Mouse (Mus musculus) CH12.LX (cell line): ENCODE results near the gene Mxra8. TPM values are rescaled to one million over a fixed set of nuclear protein-coding genes. Genes with fewer than 3 reads are reported as not detected.

Experiments
- DNase-seq: peaks from one replicate; pipeline ENCODE4 v3.0.0-alpha.2; 2013; ENCODE audit errors: extremely low read depth
- H3K27ac ChIP-seq: 2 replicates; pipeline ENCODE4 v1.5.1; 2012; ENCODE audit warnings: low read depth, mild to moderate bottlenecking, control low read depth, moderate library complexity; ENCODE audit not compliant: insufficient read depth
- H3K27me3 ChIP-seq: replicated peaks from 2 replicates; pipeline ENCODE3; 2012; ENCODE audit warnings: inconsistent platforms
- H3K36me3 ChIP-seq, 2 experiments: replicated peaks in 1 of 2; 2 replicates each; pipeline versions ENCODE3 to v1.6.1; 2012; ENCODE audit warnings: inconsistent platforms in 1 of 2, low read length in 1 of 2, mild to moderate bottlenecking in 1 of 2, mixed read lengths in 1 of 2, moderate library complexity in 1 of 2; ENCODE audit not compliant: control insufficient read depth in 1 of 2, insufficient read depth in 1 of 2
- H3K4me1 ChIP-seq, 2 experiments: 2 replicates each; pipeline ENCODE4 v1.6.1; 2012; ENCODE audit warnings: inconsistent platforms in 1 of 2, moderate library complexity in 1 of 2; ENCODE audit not compliant: insufficient read depth in 2 of 2, control insufficient read depth in 1 of 2
- H3K4me2 ChIP-seq: 2 replicates; pipeline ENCODE4 v1.6.1; 2012; ENCODE audit warnings: low read depth, mild to moderate bottlenecking, control low read depth; ENCODE audit not compliant: poor library complexity, insufficient read depth, severe bottlenecking
- H3K4me3 ChIP-seq, 3 experiments: fragments of 150-350 bp in 1 of 3; sonication (generic) in 1 of 3; replicated peaks in 1 of 3; 2 replicates each; pipeline versions ENCODE3 to v1.5.1; 2011 to 2012; ENCODE audit warnings: low read depth in 2 of 3, low read length in 2 of 3, mild to moderate bottlenecking in 2 of 3, moderate library complexity in 2 of 3, control low read depth in 1 of 3, improper control_type of control experiment in 1 of 3, inconsistent platforms in 1 of 3, mixed read lengths in 1 of 3; ENCODE audit not compliant: poor library complexity in 1 of 3
- H3K79me2 ChIP-seq: replicated peaks from 2 replicates; pipeline ENCODE4 v1.6.1; 2012; ENCODE audit warnings: mild to moderate bottlenecking, moderate library complexity; ENCODE audit not compliant: control insufficient read depth, poor library complexity, insufficient read depth, severe bottlenecking; ENCODE audit errors: extremely low read depth
- H3K9ac ChIP-seq: 2 replicates; pipeline ENCODE4 v1.6.1; 2012; ENCODE audit warnings: low read depth, mild to moderate bottlenecking, control low read depth, moderate library complexity; ENCODE audit not compliant: insufficient read depth
- H3K9me3 ChIP-seq: replicated peaks from 2 replicates; pipeline ENCODE3; 2012; ENCODE audit warnings: low read length, inconsistent platforms, mixed read lengths
- BHLHE40 ChIP-seq: IDR thresholded peaks from 2 replicates; pipeline ENCODE4 v1.6.1; 2011; ENCODE audit warnings: mild to moderate bottlenecking, low read depth, low read length, improper control_type of control experiment
- ETS1 ChIP-seq: conservative IDR thresholded peaks from 2 replicates; pipeline ENCODE4 v1.6.1; 2012; ENCODE audit warnings: low read depth, mild to moderate bottlenecking, inconsistent platforms, low read length, improper control_type of control experiment, moderate library complexity
- GABPA ChIP-seq: IDR thresholded peaks from 2 replicates; pipeline ENCODE4 v1.6.1; 2012; ENCODE audit warnings: low read depth, low read length, improper control_type of control experiment, inconsistent platforms; ENCODE audit not compliant: insufficient replicate concordance
- JUND ChIP-seq: conservative IDR thresholded peaks from 2 replicates; pipeline ENCODE4 v1.6.1; 2011; ENCODE audit warnings: low read depth, low read length, improper control_type of control experiment
- KAT2A ChIP-seq: IDR thresholded peaks from 2 replicates; pipeline ENCODE4 v1.6.1; 2012; ENCODE audit warnings: low read length, improper control_type of control experiment, inconsistent platforms; ENCODE audit not compliant: insufficient replicate concordance
- MAX ChIP-seq: IDR thresholded peaks from 2 replicates; pipeline ENCODE4 v1.6.1; 2011; ENCODE audit warnings: low read length, improper control_type of control experiment
- MEF2A ChIP-seq: IDR thresholded peaks from 2 replicates; pipeline ENCODE4 v1.6.1; 2014; ENCODE audit warnings: low read depth, mild to moderate bottlenecking, inconsistent platforms, low read length, improper control_type of control experiment, borderline replicate concordance
- MXI1 ChIP-seq: IDR thresholded peaks from 2 replicates; pipeline ENCODE4 v1.6.1; 2011; ENCODE audit warnings: mild to moderate bottlenecking, low read depth, low read length, improper control_type of control experiment
- MYC ChIP-seq: IDR thresholded peaks from 2 replicates; pipeline ENCODE4 v1.6.1; 2011; ENCODE audit warnings: low read depth, mild to moderate bottlenecking, improper control_type of control experiment, low read length
- NRF1 ChIP-seq: IDR thresholded peaks from 2 replicates; pipeline ENCODE4 v1.6.1; 2014; ENCODE audit warnings: low read depth, mild to moderate bottlenecking, inconsistent platforms, low read length, improper control_type of control experiment, moderate library complexity
- POLR2A ChIP-seq: IDR thresholded peaks from 2 replicates; pipeline ENCODE4 v1.6.1; 2011; ENCODE audit warnings: low read depth, mild to moderate bottlenecking, improper control_type of control experiment, low read length
- POLR2AphosphoS2 ChIP-seq: IDR thresholded peaks from 2 replicates; pipeline ENCODE4 v1.6.1; 2011; ENCODE audit warnings: low read depth, low read length, improper control_type of control experiment
- RAD21 ChIP-seq: IDR thresholded peaks from 2 replicates; pipeline ENCODE4 v1.6.1; 2011; ENCODE audit warnings: low read depth, mild to moderate bottlenecking, low read length, improper control_type of control experiment, moderate library complexity
- SIN3A ChIP-seq: IDR thresholded peaks from 2 replicates; pipeline ENCODE4 v1.6.1; 2012; ENCODE audit warnings: low read length, improper control_type of control experiment, inconsistent platforms
- TBP ChIP-seq: conservative IDR thresholded peaks from 2 replicates; pipeline ENCODE4 v1.6.1; 2011; ENCODE audit warnings: low read depth, low read length, improper control_type of control experiment
- UBTF ChIP-seq: IDR thresholded peaks from 2 replicates; pipeline ENCODE4 v1.6.1; 2012; ENCODE audit warnings: low read depth, mild to moderate bottlenecking, inconsistent platforms, low read length, improper control_type of control experiment, moderate library complexity
- USF1 ChIP-seq: IDR thresholded peaks from 2 replicates; pipeline ENCODE4 v1.6.1; 2014; ENCODE audit warnings: low read depth, mild to moderate bottlenecking, inconsistent platforms, low read length, improper control_type of control experiment
- USF2 ChIP-seq: conservative IDR thresholded peaks from 2 replicates; pipeline ENCODE4 v1.6.1; 2011; ENCODE audit warnings: low read depth, low read length, improper control_type of control experiment
- ZNF384 ChIP-seq: IDR thresholded peaks from 2 replicates; pipeline ENCODE4 v1.6.1; 2012; ENCODE audit warnings: low read depth, low read length, improper control_type of control experiment, inconsistent platforms
- dilution Hi-C: fragments of 300-500 bp; cut with MboI; formaldehyde crosslinking; loops from 2 replicates; pipeline ENCODE4 v1.14.3; 2020; ENCODE audit warnings: low sequenced_read_pairs; ENCODE audit not compliant: extremely low pct_unique_long_range_greater_than_20kb, extremely low pct_ligation_motif_present
- in situ Hi-C: fragments of 300-500 bp; cut with MboI; formaldehyde crosslinking; loops from 3 replicates; pipeline ENCODE4 v1.14.3; 2019; ENCODE audit warnings: low sequenced_read_pairs, low pct_ligation_motif_present, low pct_unique_long_range_greater_than_20kb, mixed read lengths
- polyA plus RNA-seq: library from polyadenylated mRNA; unstranded; fragments of >175 nt; gene quantifications from 2 replicates; pipeline ENCODE4 v1.2.1, GENCODE M21; 2012; ENCODE audit warnings: low read depth; ENCODE audit not compliant: insufficient read length
- total RNA-seq, 2 experiments: library from RNA; depleted of rRNA; stranded (reverse); fragments of 300-350 nt in 1 of 2; fragments of >200 nt in 1 of 2; gene quantifications; 2 replicates each; pipeline ENCODE4 v1.2.3; 2012 to 2014

Mxra8 gene
- total and polyA plus RNA-seq, 3 experiments: 8.8 to 24.0 (median 12.4) TPM

- in situ Hi-C loops (no loop called here), dilution Hi-C loops (no loop called here)
- peaks cover 71 to 94% of the 10 kb centered on the region in 2 experiments for H3K36me3 ChIP-seq
These were observed 16.6 kb downstream of the Mxra8 start for GRCm38 (mm10) chr4:155856071-155856470.

GRCm38 (mm10) chr4:155856881-155857280 lies 17.4 kb downstream of the Mxra8 start:
- Histone ChIP-seq H3K36me3 (peaks cover 79 to 96% of the 10 kb centered on the region in 2 experiments), H3K4me2 (no peak overlapping the region), H3K9me3 (no peaks in the 10 kb centered on the region), H3K4me3 (no peak overlapping the region), H3K27ac (no peak overlapping the region), H3K27me3 (no peaks in the 10 kb centered on the region), H3K4me1 (peaks cover 5 to 12% of the 10 kb centered on the region in 2 experiments), H3K9ac (no peak overlapping the region), H3K79me2 (no peaks in the 10 kb centered on the region)
- in situ Hi-C loops (no loop called here), dilution Hi-C loops (no loop called here)
- DNase-seq: no peak
- TF ChIP-seq UBTF (no peak), ETS1 (no peak), NRF1 (no peak), MYC (no peak), POLR2AphosphoS2 (no peak), TBP (no peak), SIN3A (no peak), USF2 (no peak), BHLHE40 (no peak), ZNF384 (no peak), GABPA (no peak), JUND (no peak)

More at GRCm38 (mm10) chr4:155856071-155856470, 16.6 kb downstream of the Mxra8 start:
- Histone ChIP-seq H3K27ac (no peak overlapping the region), H3K4me2 (no peak overlapping the region), H3K4me3 (no peak overlapping the region), H3K79me2 (peaks cover 4% of the 10 kb centered on the region; the same call in 1 of the 2 replicates), H3K9me3 (no peaks in the 10 kb centered on the region)
- TF ChIP-seq SIN3A (no peak), JUND (no peak)
- TF ChIP-seq, all 38 proteins: peak for 0
- Histone ChIP-seq H3K9ac (no peak overlapping the region), H3K4me1 (peaks cover 12 to 21% of the 10 kb centered on the region in 2 experiments), H3K27me3 (no peaks in the 10 kb centered on the region)
- DNase-seq: no peak

- Histone ChIP-seq H3K27me3 (no peaks in the 10 kb centered on the region), H3K4me3 (no peak overlapping the region), H3K4me1 (peaks cover 4 to 16% of the 10 kb centered on the region in 2 experiments; a peak in 3 of 4 replicates), H3K36me3 (peaks cover 74 to 99% of the 10 kb centered on the region in 2 experiments), H3K79me2 (no peaks in the 10 kb centered on the region), H3K4me2 (no peak overlapping the region), H3K9ac (no peak overlapping the region), H3K27ac (no peak overlapping the region), H3K9me3 (no peaks in the 10 kb centered on the region)
- in situ Hi-C loops (no loop called here), dilution Hi-C loops (no loop called here)
- no peak for TF ChIP-seq MAX
- no peak for TF ChIP-seq NRF1
- TF ChIP-seq KAT2A: no peak
- no peak for TF ChIP-seq USF1
- peak; percentile 94 for TF ChIP-seq SIN3A
- peak; percentile 91 for TF ChIP-seq MXI1
- no peak for TF ChIP-seq RAD21
- TF ChIP-seq POLR2A: no peak
- no peak for TF ChIP-seq MYC
- no peak for TF ChIP-seq MEF2A
- DNase-seq: no peak
These were observed 19.8 kb downstream of the Mxra8 start for GRCm38 (mm10) chr4:155859318-155859717.
